ENCODE assay signal across 8 mouse cellular contexts in the genomic region with DNA sequence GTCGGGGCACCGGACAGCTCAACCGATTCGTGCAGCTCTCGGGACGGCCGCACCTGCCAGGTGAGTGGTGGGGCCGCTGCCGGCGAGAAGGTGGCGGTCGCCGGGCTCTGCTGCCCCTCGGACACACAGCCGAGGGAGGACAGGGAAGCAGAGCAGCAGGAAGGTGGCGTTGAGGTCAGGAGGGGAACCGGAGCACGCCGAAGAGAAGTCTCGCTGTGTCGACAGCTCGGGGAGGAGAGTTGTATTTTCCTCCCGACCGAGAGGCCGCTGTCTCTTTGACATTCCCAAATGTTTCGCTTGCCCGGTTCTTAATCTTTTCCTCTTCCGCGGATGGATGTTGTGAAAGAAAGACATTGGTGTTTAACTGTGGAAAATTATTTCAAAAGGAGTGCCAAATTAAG. TPM values are rescaled to one million over a fixed set of nuclear protein-coding genes. Genes with fewer than 3 reads are reported as not detected.
DNase-seq lines count a peak whose midpoint lies in the region; ATAC-seq and TF ChIP-seq lines count a peak whose summit lies in the region.

No protein-coding gene starts in this region.

- H3K9me3 ChIP-seq in limb, embryonic 13.5 days, result no peaks in the 10 kb centered on the region

- DNase-seq in kidney, adult 2 months, result no peak
- DNase-seq in kidney, adult 8-10 months, result no peak
- peak; percentile 62 for DNase-seq in MN1 (ENCODE audit: low spot score)
- no peak for DNase-seq in layer of hippocampus, postnatal 14 days (ENCODE audit: low spot score in 2 of 2)
- no peak for DNase-seq in thymus, adult 18-20 months

- WGBS in kidney, adult 2 months, result under 1% methylated on average over 29 of the region's 29 CpGs
- 0% methylated on average over 29 of the region's 29 CpGs for WGBS in limb, embryonic 13.5 days

- peaks cover 2% of the 10 kb centered on the region; the same call in 1 of the 2 replicates for H3K4me1 ChIP-seq in kidney, adult 2 months (ENCODE audit: control insufficient read depth, insufficient read depth, low read length)
- peaks cover 8% of the 10 kb centered on the region for H3K4me1 ChIP-seq in limb, embryonic 13.5 days

- peak overlapping the region; percentile 89 for H3K4me3 ChIP-seq in kidney, adult 2 months (ENCODE audit: insufficient read depth, low read depth, low read length)
- H3K4me3 ChIP-seq in limb, embryonic 13.5 days, result peak overlapping the region; percentile 98

- H3K27me3 ChIP-seq in kidney, adult 2 months (replicated peaks; ENCODE audit: control insufficient read depth, insufficient read depth, low read length), result no peaks in the 10 kb centered on the region
- H3K27me3 ChIP-seq in limb, embryonic 13.5 days, result no peaks in the 10 kb centered on the region

- H3K27ac ChIP-seq in kidney, adult 2 months (ENCODE audit: insufficient read depth, low read depth, low read length), result peak overlapping the region; percentile 80
- peak overlapping the region; percentile 90 for H3K27ac ChIP-seq in limb, embryonic 13.5 days

- TF ChIP-seq POLR2A in kidney, adult 2 months (IDR thresholded peaks at IDR 0.05; ENCODE audit: low read depth, low read length), result no peak

- H3K4me2 ChIP-seq in limb, embryonic 13.5 days (replicated peaks), result peak overlapping the region; percentile 69

- peak; percentile 60 for ATAC-seq in erythroid progenitor cell, adult 5-6 weeks (replicated peaks; ENCODE audit: low FRiP score, poor library complexity, severe bottlenecking)
- no peak; the same call in 1 of the 2 replicates for ATAC-seq in limb, embryonic 13.5 days (ENCODE audit: low FRiP score, low read depth)
- peak; percentile 29; the same call in 1 of the 2 replicates for ATAC-seq in monocyte, adult 5-6 weeks (replicated peaks; ENCODE audit: insufficient number of reproducible peaks, low FRiP score, low TSS enrichment, poor library complexity, severe bottlenecking)

- TF ChIP-seq CTCF in kidney, adult 2 months (conservative IDR thresholded peaks at IDR 0.05; ENCODE audit: insufficient read depth, insufficient read length, low read depth, low read length), result no peak

- H3K9ac ChIP-seq in limb, embryonic 13.5 days, result peak overlapping the region; percentile 96

- H3K36me3 ChIP-seq in kidney, adult 2 months (ENCODE audit: control insufficient read depth, insufficient read depth, low read length), result no peaks in the 10 kb centered on the region
- no peaks in the 10 kb centered on the region; the same call in 1 of the 2 replicates for H3K36me3 ChIP-seq in limb, embryonic 13.5 days

RNA-seq across cellular contexts. Expression of gene Klhdc10, which starts 0.4 kb away (rescaled TPM):
- 34.0 and 42.7 TPM in 2 replicates for polyA plus RNA-seq in kidney, adult 2 months (2012; rRNA removed)
- 15.5 and 15.9 TPM in 2 replicates for total RNA-seq in erythroid progenitor cell, adult 5-6 weeks (2015; ENCODE audit: low replicate concordance)
- 18.1 and 23.1 TPM in 2 replicates for total RNA-seq in erythroid progenitor cell, adult 5-6 weeks (2017; ENCODE audit: low replicate concordance)
- 29.4 and 31.7 TPM in 2 replicates for polyA plus RNA-seq in limb, embryonic 13.5 days (2015; fragmentation: Nextera tagmentation; extraction: Ambion mirVana)
- 18.1 to 20.3 TPM (median 19.7 TPM) in 3 replicates for total RNA-seq in monocyte, adult 5-6 weeks (2017)
- total RNA-seq in layer of hippocampus, postnatal 14 days (2021), result 100 to 1,000 TPM; 140 to 141 TPM

RNA-seq across cellular contexts. Expression of gene Zc3hc1, which starts 11.3 kb away (rescaled TPM):
- 11.0 and 12.0 TPM in 2 replicates for polyA plus RNA-seq in kidney, adult 2 months (2012; rRNA removed)
- total RNA-seq in erythroid progenitor cell, adult 5-6 weeks (2015; ENCODE audit: low replicate concordance), result 8.4 and 21.6 TPM in 2 replicates
- 9.1 and 13.9 TPM in 2 replicates for total RNA-seq in erythroid progenitor cell, adult 5-6 weeks (2017; ENCODE audit: low replicate concordance)
- 77.7 and 83.9 TPM in 2 replicates for polyA plus RNA-seq in limb, embryonic 13.5 days (2015; fragmentation: Nextera tagmentation; extraction: Ambion mirVana)
- 19.6 to 33.1 TPM (median 20.4 TPM) in 3 replicates for total RNA-seq in monocyte, adult 5-6 weeks (2017)
- total RNA-seq in layer of hippocampus, postnatal 14 days (2021), result 10 to 100 TPM; 26.5 to 27.6 TPM
